Mouse (Mus musculus): ENCODE results near the gene Izumo1r. TPM values are rescaled to one million over a fixed set of nuclear protein-coding genes. Genes with fewer than 3 reads are reported as not detected.
"Not testable (repeated sequence)": the region's sequence is repeated elsewhere in the genome, so short reads cannot be mapped to it uniquely, and the experiment has no call there.

Izumo1r gene
- polyA plus RNA-seq, 1 experiment: not detected

DNA sequence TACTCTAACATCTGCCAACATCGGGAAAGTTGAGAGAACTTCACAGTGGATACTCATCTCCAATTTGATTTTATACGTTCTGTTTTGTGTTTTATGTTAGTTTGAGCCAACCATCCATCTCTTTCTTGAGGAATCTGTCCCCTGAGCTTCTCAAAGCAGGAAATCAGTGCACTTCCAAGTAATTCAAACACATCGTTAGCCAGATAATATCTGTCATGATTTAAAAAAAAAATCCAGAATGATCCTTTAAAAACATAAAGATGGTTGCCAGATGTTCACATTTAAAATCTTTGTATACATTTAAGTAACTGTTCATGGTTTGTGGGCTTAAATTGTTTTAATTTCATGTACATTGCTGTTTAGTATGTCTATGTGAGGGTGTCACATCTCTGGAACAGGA, 2.2 kb upstream of the Izumo1r start:
- DNase-seq (ENCODE audit: extremely low spot score in 1 of 2, low spot score in 1 of 2): no peak

DNA sequence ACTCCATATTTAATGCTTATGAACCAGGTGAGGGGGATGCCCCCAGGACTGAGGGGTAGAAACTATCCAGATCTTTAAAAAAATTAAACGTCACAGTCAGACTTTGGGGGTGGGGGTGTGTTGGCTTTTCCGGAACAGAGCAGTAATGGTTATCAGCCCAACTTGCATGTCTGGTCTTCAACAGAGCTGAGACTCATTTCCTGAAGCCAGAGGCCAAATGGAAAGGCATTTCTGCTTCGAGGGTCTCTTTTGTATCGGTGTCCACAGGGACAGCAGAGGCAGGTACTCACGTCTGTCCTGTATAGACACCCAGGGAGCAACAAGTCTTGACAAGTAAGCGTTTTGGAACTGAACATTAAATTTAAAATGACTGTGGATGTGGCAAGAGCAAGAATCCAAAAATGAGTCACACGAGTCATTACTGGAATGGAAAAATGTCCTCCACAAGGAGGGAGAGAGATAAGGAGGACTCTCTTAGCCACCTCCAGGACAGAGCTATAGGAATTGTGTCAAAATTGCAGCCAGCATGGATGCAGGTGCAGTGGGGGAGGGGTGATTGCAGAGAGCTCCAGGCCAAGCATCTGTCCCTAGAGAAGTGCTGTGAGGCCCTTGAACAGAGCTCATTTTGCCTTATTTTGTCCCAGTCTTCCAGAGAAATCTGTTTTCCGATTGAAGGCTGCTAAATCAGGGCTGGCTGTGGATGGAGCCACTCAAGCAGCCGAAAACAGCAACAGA, 1.2 kb upstream of the Izumo1r start:
- DNase-seq (ENCODE audit: extremely low spot score in 1 of 2, low spot score in 1 of 2): peak in 1 of 2 experiments; percentile 41

DNA sequence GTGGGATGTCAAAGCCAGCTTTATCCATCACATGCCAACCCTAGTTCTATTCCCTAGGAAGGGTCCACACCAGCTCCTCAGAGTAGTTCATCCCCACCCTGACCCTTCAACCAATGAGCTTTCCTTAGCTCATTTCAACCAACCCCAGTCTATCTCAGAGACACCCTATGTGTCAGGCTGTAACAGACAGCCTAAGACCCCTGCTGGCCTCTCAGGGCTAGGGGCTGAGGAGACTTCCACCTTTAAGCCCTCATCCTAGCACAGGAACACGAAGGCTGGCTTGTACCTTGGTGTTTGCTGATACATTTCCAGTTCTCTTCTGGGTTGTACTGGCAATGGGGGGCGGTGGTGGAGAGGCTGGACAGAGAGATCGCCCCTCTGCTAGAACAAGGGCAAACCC, 743 bp downstream of the Izumo1r start:
- no peak for DNase-seq (ENCODE audit: extremely low spot score in 1 of 2, low spot score in 1 of 2)

DNA sequence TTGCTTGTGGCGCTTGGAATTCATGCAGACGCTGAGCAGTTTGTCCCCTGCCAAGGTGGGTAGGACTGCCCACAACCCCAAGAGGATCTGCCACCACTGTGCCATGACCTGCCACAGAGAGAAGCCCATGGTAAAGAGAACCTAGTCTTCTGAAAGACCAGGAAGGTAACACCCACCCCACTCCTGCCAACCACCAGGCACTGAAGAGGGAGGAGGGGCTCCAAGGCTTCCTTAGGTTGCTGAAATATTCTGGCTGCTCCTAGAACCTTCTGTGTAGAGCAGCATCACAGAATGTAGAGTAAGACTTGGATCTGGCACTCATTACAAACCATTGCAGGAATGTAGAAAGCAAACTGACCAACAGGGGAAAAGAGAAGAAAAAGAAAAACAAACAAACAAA, 1.3 kb downstream of the Izumo1r start:
- no peak for DNase-seq (ENCODE audit: extremely low spot score in 1 of 2, low spot score in 1 of 2)

DNA sequence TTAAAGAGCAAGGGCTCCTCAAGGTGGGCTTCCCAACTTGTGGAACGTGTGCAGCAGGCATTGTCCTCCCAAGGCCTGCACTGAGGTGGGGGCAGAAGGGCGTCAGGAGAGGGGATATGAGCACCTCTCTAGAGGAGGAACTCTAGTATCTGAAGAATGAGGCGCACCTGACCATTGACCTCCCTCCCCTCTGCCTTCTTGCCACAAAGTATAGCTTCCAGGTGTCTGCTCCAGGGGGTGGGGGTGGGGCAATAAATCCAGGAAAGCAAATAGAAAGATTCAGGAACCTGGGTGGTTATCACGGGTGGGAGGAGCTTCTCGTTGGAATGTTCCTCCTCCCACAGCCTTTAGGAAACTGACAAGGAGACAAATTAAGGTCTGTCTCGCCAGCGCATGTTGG, 2.0 kb downstream of the Izumo1r start:
- DNase-seq (ENCODE audit: extremely low spot score in 1 of 2, low spot score in 1 of 2): no peak

DNA sequence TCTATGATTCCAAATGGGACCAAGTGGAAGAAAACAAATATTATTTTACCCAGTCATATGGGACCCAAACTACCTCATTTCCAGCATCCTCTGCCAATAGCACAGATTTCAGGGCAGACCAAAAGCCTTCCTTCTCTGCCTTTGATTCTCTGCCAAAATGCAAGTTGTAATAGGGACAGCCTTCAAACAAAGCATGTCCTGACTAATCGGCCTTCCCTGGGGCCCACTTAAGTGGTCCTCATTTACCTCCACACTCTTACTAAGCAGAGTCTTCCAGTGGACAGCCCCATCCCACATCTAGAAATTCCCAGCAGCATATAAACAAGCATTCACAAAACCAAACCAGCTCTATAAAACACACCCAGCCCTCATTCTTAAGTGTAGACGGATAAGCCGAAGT, 6.6 kb downstream of the Izumo1r start:
- no peak for DNase-seq (ENCODE audit: extremely low spot score in 1 of 2, low spot score in 1 of 2)

DNA sequence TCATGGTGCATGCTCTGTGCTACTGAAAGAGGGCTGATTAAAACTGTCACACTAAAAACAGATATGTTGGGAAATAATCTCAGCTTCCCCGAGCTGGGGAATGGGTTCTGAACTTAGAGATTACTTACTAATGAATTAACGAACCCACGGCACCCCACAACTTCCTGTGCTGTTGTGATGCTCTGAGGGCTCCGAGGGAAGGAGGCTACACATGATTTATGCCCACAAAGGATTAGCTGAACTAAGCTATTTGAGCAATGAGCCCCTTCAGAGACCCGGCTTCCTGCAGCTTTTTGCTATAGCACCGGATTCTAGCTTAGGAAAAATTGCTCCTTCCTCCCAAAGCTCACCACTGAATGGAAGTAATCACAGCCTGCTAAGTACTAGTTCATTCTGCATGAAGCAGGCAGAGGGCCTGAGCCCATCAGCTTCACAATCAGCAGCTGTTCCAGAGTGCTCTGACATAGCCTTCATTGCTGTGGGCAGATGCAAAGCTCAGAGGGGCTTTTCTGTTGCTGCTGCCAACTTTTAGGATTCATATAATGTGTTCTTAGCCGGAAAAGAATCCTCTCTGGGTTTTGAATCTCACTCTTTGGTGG, 8.4 kb downstream of the Izumo1r start:
- DNase-seq (ENCODE audit: extremely low spot score in 1 of 2, low spot score in 1 of 2): no peak

DNA sequence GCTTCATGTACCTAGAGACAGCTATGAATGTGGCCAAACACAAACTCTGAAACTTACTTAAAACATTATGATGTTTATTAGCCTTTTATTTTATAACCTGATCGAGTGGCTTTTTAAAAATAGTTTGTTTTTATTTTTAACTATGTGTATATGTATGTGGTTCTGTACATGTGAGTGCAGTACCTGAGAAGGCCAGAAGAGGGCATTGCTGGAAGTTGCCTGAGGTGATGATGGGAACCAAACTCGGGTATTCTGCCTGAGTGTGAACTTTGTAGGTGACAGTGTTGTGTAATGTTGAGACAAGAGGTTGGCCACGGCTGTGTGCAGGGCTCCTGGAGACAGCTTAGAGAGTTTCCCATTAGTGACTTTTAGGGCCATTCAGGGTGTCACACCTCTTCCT, 9.1 kb downstream of the Izumo1r start:
- DNase-seq (ENCODE audit: extremely low spot score in 1 of 2, low spot score in 1 of 2): no peak

DNA sequence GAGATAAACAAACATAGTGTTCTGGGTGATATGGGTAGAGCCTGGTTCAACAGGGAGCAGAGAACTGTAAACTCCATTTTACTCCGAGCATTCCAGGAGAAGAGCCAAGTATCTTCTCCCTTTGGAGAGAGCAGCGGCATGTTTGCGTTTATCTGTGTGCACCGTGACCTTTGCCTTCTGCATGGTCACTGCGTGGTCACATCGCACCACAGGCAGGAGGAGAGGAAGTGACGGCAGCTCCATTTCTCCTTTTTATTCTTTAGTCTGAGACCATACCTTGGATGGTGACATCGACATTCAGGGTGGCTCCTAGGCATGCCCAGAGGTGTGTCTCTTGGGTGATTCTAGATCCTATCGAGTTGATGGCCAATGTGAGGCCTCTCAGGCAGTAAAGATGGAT, 10.4 kb downstream of the Izumo1r start:
- no peak for DNase-seq (ENCODE audit: extremely low spot score in 1 of 2, low spot score in 1 of 2)

DNA sequence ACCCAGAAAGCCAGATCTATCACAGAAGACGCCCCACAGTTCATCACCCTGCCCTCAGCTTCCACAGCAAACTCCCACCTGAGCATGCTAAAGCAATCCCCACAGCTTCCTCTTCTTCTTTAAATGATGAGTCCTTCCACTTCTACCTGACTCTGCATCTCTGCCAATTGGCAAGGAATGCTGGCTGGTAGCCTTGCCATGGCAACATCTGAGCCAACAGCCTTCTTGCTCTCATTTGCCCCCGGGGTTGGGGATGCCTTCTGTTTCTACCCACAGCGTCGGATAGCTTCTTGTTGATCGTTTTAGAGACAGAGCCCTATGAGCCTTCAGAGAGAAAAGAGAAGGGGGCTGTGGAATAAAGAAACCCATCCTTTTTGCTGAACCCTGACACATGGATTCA, 11.9 kb downstream of the Izumo1r start:
- DNase-seq (ENCODE audit: extremely low spot score in 1 of 2, low spot score in 1 of 2): no peak

DNA sequence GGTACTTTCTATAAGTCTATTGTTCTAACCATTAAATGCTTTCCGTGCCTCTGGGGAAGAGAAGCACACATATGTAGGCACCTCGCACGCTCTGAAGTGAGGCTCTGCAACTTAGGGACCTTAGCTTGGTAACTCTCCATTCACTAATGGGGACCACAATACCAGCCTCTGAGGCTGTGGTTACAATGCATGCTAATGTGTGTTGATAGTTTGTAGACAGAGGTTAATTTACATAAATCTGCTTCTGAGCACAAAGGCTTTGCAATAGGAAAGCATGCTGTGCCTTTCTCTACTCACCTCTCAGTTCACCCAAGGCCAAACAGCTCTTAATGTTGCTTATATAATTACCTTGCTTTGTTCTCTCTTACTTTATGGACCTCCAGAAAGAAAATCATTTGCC, 13.1 kb downstream of the Izumo1r start:
- no peak for DNase-seq (ENCODE audit: extremely low spot score in 1 of 2, low spot score in 1 of 2)

DNA sequence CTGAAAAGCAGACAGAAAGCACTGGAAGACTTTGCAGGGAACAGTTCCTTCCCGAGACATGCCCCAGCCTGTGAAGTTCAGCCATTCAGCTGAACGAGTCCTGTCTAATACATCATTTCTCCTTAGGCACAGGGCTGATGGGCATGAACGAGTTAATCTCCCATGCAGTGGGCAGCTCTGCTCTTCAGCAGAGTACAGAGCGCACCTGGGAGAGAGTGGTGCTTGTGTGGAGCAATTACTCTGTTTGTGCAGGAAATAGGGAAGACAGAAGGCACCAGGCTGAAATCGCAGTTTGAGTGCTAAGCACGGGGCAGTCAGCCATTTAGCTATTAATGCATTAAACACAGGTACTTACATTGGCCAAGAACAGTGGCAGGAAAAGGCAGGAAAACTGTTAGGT, 15.1 kb downstream of the Izumo1r start:
- DNase-seq (ENCODE audit: extremely low spot score in 1 of 2, low spot score in 1 of 2): no peak

DNA sequence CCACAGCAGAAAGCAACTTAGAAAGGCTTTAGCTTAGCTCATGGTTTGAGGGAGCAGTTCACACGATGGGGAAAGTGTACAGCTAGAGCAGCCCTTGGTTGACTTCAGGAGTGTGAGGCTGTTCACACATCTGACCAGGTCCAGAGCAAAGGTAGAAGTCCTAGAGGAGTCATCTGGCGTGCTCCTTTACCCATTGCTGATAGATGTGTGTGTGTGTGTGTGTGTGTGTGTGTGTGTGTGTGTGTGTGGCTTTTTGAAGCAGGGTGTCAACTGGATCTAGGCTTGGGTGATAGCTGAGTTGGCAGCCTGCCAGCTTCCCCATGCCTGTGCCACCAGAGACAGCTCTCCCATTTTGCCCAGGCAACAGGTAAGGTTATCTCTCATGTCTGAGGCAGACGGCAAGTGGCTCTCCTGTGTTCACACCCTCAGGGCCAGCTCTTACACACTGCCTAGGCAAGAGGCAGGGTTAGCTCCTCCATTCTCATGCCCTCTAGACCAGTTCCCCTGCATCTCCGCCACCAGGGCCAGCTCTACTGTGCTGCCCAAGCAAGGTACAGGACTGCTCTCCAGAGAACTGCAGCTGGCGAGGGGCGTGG, 15.9 kb downstream of the Izumo1r start:
- no peak for DNase-seq (ENCODE audit: extremely low spot score in 1 of 2, low spot score in 1 of 2)

DNA sequence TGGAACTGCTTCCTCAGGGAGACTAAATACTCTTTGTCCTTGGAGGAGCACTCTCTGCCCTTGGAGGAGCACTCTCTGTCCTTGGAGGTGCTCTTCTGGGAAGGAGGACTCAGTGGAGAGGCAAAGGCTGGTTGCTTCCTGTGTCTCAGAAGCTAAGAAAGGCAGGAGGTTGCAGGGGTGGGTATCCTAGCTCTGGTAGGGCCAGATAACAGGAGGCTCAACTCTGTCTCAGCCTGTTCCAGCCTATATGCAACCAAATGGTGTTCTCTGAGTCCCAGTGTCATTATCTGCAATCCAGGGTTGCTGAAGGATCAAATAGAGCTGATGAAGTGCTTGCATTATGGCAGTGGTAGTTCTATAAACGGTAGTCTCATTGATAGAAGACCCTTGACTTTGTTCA, 17.8 kb downstream of the Izumo1r start:
- DNase-seq (ENCODE audit: extremely low spot score in 1 of 2, low spot score in 1 of 2): no peak

DNA sequence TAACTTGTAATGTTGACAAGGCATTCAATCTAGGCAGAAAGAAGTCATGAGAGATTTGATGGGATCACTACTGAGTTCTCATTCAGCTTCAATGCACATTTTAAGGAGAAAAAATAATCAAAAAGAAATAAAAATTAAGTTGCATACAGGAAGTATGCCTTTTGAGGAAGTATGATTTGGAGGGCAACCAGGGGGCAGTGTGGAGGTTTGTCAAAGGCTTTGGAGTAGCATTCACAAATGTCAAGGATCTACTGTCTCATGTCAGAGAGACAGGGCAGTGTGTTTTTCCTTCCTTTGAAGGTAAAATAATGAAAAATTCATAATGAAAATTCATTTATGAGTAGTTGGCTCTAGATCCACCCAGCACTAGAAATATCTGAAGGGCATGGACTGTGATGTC, 18.6 kb downstream of the Izumo1r start:
- no peak for DNase-seq (ENCODE audit: extremely low spot score in 1 of 2, low spot score in 1 of 2)

DNA sequence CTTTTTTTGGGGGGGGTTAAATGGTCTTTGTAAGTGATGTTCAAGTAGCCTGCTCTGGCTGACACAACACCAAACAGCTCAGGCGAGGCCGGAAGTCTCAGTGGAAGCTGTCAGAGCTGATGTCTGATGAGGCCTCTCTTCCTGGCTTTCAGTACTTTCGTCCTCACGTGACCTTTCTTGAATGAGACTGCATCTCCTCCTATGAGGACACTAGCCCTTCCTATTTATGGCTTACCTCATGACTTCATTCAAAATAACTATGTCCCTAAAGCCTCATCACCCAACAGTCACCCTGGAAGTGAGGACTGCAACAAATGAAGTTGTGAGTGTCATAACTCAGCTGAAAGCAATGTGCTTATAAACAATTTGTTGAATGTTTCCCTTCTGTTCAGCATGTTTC, 19.1 kb downstream of the Izumo1r start:
- DNase-seq (ENCODE audit: extremely low spot score in 1 of 2, low spot score in 1 of 2): no peak

DNA sequence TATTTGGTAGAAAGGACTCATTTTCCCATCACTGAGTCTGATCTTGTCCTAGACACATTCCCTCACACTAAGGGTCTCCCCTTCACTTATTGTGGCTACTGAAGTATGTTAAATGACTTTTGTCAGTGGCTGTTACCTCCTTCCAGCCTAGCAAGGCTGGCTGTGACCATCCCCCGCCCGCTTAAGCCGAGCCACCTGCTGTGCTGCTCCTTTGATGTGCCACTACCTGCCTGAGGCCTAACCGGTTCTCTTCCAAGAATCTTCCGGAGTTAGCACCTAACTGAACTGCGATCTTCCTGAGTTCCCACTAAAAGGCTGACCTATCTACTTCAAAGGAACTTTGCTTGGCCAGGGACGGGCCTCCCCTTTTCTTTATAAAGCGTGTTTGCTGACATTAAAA, 27.2 kb downstream of the Izumo1r start:
- not testable (repeated sequence) for DNase-seq (ENCODE audit: extremely low spot score in 1 of 2, low spot score in 1 of 2)

DNA sequence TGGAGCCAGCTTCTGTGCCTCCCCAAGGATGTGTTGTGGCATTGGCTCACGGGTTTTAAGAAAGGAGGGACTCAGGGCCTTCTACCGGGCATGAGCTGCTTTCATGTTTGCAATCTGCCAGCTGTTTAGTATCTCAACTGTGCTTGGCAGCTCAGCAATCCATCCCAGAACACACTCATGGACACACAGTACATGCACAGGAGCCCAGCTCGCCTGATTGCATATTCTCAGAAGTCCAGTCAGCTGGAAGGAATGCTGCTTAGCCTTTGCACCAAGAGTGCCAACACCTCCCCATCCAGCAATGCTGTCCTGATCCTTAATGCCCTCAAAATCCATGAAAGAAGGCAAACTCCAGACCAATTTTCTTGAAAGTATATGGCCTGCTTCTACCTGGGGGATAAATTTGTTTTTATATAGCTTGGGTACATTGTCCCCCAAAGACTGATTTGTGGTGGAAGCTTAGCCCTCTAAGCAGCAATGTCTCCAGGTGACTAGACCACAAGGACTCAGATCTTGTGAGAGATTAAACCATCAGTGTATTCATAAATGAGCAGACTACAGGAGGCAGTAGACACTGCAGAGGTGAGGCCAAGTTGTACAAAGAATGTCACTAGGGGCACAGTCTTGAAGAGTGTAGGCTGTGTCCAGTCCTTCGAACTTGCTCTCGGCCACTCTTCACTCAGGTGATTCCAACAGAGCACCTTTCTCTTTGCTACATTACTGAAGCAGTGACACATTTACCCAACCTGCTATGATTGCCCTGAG, 27.8 kb downstream of the Izumo1r start:
- no peak for DNase-seq (ENCODE audit: extremely low spot score in 1 of 2, low spot score in 1 of 2)

DNA sequence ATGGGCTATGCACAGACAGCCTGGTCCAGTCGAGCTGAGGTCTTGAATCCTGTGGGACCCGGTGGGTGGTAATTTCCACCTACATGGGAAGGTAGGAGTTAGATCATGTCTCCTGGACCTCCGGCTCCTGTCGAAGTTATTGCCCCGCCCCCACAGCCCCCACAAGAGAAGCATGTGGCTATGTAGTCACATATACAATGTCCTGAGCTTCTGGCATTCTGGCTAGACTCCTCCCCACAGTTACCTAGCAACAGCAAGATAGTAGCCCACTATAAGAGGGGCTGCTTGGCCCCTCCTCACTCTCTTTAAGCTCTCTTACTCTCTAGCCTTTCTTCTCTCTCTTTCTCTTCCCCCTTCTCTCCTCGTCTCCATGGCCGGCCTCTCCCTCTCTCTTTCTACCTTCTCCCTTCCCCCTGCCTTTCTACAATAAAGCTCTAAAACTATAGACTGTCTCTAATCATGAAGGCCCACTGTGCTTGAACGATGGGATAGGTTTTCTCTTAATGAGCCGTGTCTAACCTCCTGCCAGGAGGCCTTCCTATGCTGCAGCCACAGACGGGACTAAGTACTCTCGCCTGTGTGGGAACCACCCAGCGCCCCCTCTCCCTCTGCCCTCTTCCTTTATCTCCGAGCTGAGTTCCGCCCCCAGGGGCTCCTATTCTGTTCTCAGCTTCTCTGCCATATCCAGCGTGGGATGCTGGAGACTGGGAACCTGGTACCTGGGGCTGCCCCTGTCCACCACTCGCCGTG, 31.4 kb downstream of the Izumo1r start:
- DNase-seq (ENCODE audit: extremely low spot score in 1 of 2, low spot score in 1 of 2): no peak

DNA sequence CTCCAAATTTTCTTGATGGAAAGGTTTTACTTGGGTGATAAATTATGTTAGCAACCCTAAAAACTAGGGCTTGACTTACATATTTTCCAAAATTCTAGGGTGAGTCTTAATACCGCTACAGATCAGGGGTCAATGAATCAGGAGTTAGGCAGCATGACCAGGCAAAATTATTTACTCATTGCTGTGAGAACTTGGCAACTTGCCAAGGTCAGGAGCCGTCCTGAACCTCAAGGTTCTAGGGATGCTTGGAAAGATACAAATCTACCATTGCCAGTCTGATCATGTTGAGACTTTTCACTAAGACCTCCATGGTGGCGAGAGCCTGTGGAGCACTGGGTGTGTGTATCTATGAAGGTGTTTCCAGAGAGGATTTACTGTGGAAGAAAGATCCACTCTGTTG, 32.2 kb downstream of the Izumo1r start:
- DNase-seq (ENCODE audit: extremely low spot score in 1 of 2, low spot score in 1 of 2): no peak

DNA sequence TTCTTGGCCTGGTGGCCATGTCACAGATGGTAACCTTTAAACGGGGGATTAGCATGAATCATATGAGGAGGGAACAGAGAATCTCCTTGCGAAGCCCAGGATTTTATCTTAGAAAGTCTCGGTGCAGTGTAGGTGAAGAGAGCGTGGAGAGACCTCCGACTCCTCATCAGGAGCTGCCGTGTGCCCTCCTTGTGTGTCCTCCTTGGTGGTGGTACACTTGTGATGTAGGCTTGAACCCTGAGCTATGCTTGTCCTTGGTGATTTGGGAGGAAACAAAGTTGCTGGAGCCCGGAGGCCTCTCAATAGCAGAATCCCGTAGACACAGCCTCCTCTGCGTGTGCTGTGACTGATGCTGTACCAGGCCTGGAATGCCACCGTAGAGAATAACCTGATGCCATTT, 32.9 kb downstream of the Izumo1r start:
- DNase-seq (ENCODE audit: extremely low spot score in 1 of 2, low spot score in 1 of 2): no peak

All from frontal cortex, adult 2 months (tissue).